Mouse (Mus musculus): ENCODE measurements around the gene Htr5b.

DNA sequence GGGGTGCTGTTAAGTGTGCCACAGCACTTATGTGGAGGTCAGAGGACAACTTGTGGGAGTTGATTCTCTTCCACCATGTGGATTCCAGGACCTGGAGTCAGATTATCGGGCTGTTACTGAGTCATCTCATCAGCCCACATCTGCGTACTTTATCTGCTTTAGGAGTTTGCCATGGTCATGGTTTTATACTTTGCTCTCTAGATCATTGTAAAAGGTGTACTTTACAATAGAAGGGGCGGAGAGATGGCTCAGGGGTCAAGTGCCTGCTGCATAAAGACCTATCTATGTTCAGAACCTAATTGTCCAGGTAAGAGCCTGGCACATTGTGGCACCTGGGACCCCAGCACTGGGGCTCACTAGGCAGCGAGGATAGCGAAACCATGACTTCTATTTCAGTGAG is 48.9 kb downstream of the Htr5b start:
- TF ChIP-seq GABPA (IDR thresholded peaks at IDR 0.05; ENCODE audit: insufficient replicate concordance, low read depth, low read length) (no peak), POLR2AphosphoS2 (IDR thresholded peaks at IDR 0.05; ENCODE audit: low read depth, low read length) (no peak), EP300 (IDR thresholded peaks at IDR 0.05; ENCODE audit: low read length) (no peak), MAFK (IDR thresholded peaks at IDR 0.05; ENCODE audit: insufficient replicate concordance, low read length) (no peak), E2F4 (IDR thresholded peaks at IDR 0.05; ENCODE audit: insufficient replicate concordance, low read depth, low read length) (no peak), TBP (conservative IDR thresholded peaks at IDR 0.05; ENCODE audit: low read depth, low read length) (no peak), POLR2A (IDR thresholded peaks at IDR 0.05; ENCODE audit: low read depth, low read length) (no peak), CTCF (conservative IDR thresholded peaks at IDR 0.05 in 1 of 2, IDR thresholded peaks at IDR 0.05 in 1 of 2; ENCODE audit: low read depth in 2 of 2, low read length in 2 of 2) (no peak), ELF1 (IDR thresholded peaks at IDR 0.05; ENCODE audit: low read depth, low read length) (no peak), MAX (IDR thresholded peaks at IDR 0.05; ENCODE audit: low read length) (no peak), USF1 (IDR thresholded peaks at IDR 0.05; ENCODE audit: low read depth, low read length) (no peak), CHD2 (IDR thresholded peaks at IDR 0.05; ENCODE audit: low read length) (no peak)

All from CH12.LX (cell line).